Mouse (Mus musculus) testis, adult 2 months (tissue): ENCODE measurements around the gene Olfr828. TPM values are rescaled to one million over a fixed set of nuclear protein-coding genes. Genes with fewer than 3 reads are reported as not detected.
A peak's percentile ranks its signal among the peaks of the same experiment; 100 is the strongest.

Experiments
- H3K27ac ChIP-seq: fragments of 200-500 bp; 2 replicates; pipeline ENCODE4 v1.5.1; 2012; ENCODE audit warnings: low read depth, low read length; ENCODE audit not compliant: control insufficient read depth, insufficient read depth
- H3K27me3 ChIP-seq: fragments of 200-500 bp; 2 replicates; pipeline ENCODE4 v1.6.1; 2012; ENCODE audit warnings: mild to moderate bottlenecking, low read length, moderate library complexity; ENCODE audit not compliant: control insufficient read depth, insufficient read depth
- H3K36me3 ChIP-seq: fragments of 200-500 bp; 2 replicates; pipeline ENCODE4 v1.6.1; 2012; ENCODE audit warnings: mild to moderate bottlenecking, low read length; ENCODE audit not compliant: control insufficient read depth, insufficient read depth
- H3K4me1 ChIP-seq: fragments of 200-500 bp; 2 replicates; pipeline ENCODE4 v1.6.1; 2012; ENCODE audit warnings: low read length; ENCODE audit not compliant: control insufficient read depth, insufficient read depth
- H3K4me3 ChIP-seq: fragments of 200-500 bp; 2 replicates; pipeline ENCODE4 v1.5.1; 2012; ENCODE audit warnings: low read depth, mild to moderate bottlenecking, low read length, moderate library complexity, mixed read lengths; ENCODE audit not compliant: control insufficient read depth
- CTCF ChIP-seq: fragments of 200-500 bp; IDR thresholded peaks from 2 replicates; pipeline ENCODE4 v1.5.1; 2012; ENCODE audit warnings: low read depth, mild to moderate bottlenecking, inconsistent platforms, low read length, moderate library complexity; ENCODE audit not compliant: control insufficient read depth, insufficient read depth, insufficient replicate concordance
- POLR2A ChIP-seq: fragments of 200-500 bp; IDR thresholded peaks from 2 replicates; pipeline ENCODE4 v1.6.1; 2012; ENCODE audit warnings: low read depth, mild to moderate bottlenecking, inconsistent platforms, low read length, moderate library complexity; ENCODE audit not compliant: control insufficient read depth
- polyA plus RNA-seq: library from polyadenylated mRNA; depleted of rRNA; stranded (reverse); fragments of >200 nt; gene quantifications from 2 replicates; pipeline ENCODE4 v1.2.3, GENCODE M21; 2012; rRNA removed

Gene Olfr828
- polyA plus RNA-seq: not detected in 2 replicates

GRCm38 (mm10) chr9:18819426-18819825 is at the start of gene Olfr828:
TSS of gene Olfr828 (minus strand) at chr9:18819526.
- no peak for TF ChIP-seq POLR2A
- no peak for TF ChIP-seq CTCF
- no peaks in the 10 kb centered on the region for H3K36me3 ChIP-seq
- H3K27me3 ChIP-seq: no peaks in the 10 kb centered on the region
- H3K27ac ChIP-seq: no peak within 1 kb of the TSS
- no peaks in the 10 kb centered on the region for H3K4me1 ChIP-seq
- no peak within 1 kb of the TSS for H3K4me3 ChIP-seq

GRCm38 (mm10) chr9:18854633-18855032 is 35.3 kb upstream of the Olfr828 start, which contains the start of gene Olfr829:
TSS of gene Olfr829 (plus strand) at chr9:18854933.
- no peaks in the 10 kb centered on the region for H3K36me3 ChIP-seq
- H3K4me1 ChIP-seq: no peaks in the 10 kb centered on the region
- H3K27me3 ChIP-seq: no peaks in the 10 kb centered on the region
- no peak for TF ChIP-seq POLR2A
- no peak for TF ChIP-seq CTCF
- H3K4me3 ChIP-seq: no peak within 1 kb of the TSS
- H3K27ac ChIP-seq: no peak within 1 kb of the TSS

GRCm38 (mm10) chr9:18785316-18785715 is 34.0 kb downstream of the Olfr828 start:
- no peaks in the 10 kb centered on the region; the same call in 1 of the 2 replicates for H3K4me1 ChIP-seq
- TF ChIP-seq POLR2A (no peak), CTCF (no peak)
- H3K27ac ChIP-seq: no peak overlapping the region
- H3K36me3 ChIP-seq: no peaks in the 10 kb centered on the region
- H3K27me3 ChIP-seq: no peaks in the 10 kb centered on the region
- peak overlapping the region; percentile 24; the same call in 1 of the 2 replicates for H3K4me3 ChIP-seq

- H3K27me3 ChIP-seq: no peaks in the 10 kb centered on the region
- H3K4me1 ChIP-seq: peaks cover 9% of the 10 kb centered on the region
- peak overlapping the region; percentile 12 for H3K27ac ChIP-seq
- no peaks in the 10 kb centered on the region for H3K36me3 ChIP-seq
- no peak for TF ChIP-seq CTCF
- peak; percentile 50; the same call in 1 of the 2 replicates for TF ChIP-seq POLR2A
- H3K4me3 ChIP-seq: peak overlapping the region; percentile 84
Measured at GRCm38 (mm10) chr9:18779476-18779875, 39.9 kb downstream of the Olfr828 start.

- peak overlapping the region; percentile 12; the same call in 1 of the 2 replicates for H3K27ac ChIP-seq
- no peaks in the 10 kb centered on the region for H3K36me3 ChIP-seq
- no peak for TF ChIP-seq CTCF
- peaks cover 9% of the 10 kb centered on the region for H3K4me1 ChIP-seq
- H3K27me3 ChIP-seq: no peaks in the 10 kb centered on the region
- peak overlapping the region; percentile 84 for H3K4me3 ChIP-seq
Measured at GRCm38 (mm10) chr9:18778981-18779380, 40.3 kb downstream of the Olfr828 start.

Other genes with a start within 250 kb of the Olfr828 start
- 7.7 and 8.8 TPM in 2 replicates for gene Muc16, start 145.0 kb downstream of the Olfr828 start, polyA plus RNA-seq
- 0.58 and 1.1 TPM in 2 replicates for gene Olfr24, start 55.5 kb downstream of the Olfr828 start, polyA plus RNA-seq
- gene Olfr829, start 35.4 kb upstream of the Olfr828 start, polyA plus RNA-seq: not detected in 2 replicates
- gene Olfr830, start 55.2 kb upstream of the Olfr828 start, polyA plus RNA-seq: not detected in 2 replicates
- gene Olfr832, start 117.6 kb upstream of the Olfr828 start, polyA plus RNA-seq: not detected in 2 replicates
- not detected in 2 replicates for gene Olfr834, start 168.5 kb upstream of the Olfr828 start, polyA plus RNA-seq
- not detected in 2 replicates for gene Olfr835, start 213.2 kb upstream of the Olfr828 start, polyA plus RNA-seq